Mouse (Mus musculus) MEL (cell line): ENCODE measurements around the gene Slc29a2. TPM values are rescaled to one million over a fixed set of nuclear protein-coding genes. Genes with fewer than 3 reads are reported as not detected.

Experiments used
- DNase-seq: peaks from one replicate; pipeline ENCODE4 v3.0.0; 2011; ENCODE audit warnings: low read depth, low spot score
- H3K27ac ChIP-seq: 2 replicates; pipeline ENCODE4 v1.5.1; 2012; ENCODE audit warnings: low read depth, mild to moderate bottlenecking, control low read depth, low read length, moderate library complexity; ENCODE audit not compliant: control insufficient read depth
- H3K27me3 ChIP-seq, 2 experiments: fragments of 150-350 bp in 1 of 2; sonication (generic) in 1 of 2; 2 replicates each; pipeline ENCODE4 v1.6.1; 2012; ENCODE audit warnings: low read length in 2 of 2, mild to moderate bottlenecking in 2 of 2, improper control_type of control experiment in 1 of 2, moderate library complexity in 1 of 2; ENCODE audit not compliant: insufficient read depth in 2 of 2, control insufficient read depth in 1 of 2
- H3K36me3 ChIP-seq, 2 experiments: 2 replicates each; pipeline ENCODE4 v1.6.1; 2012 to 2014; ENCODE audit warnings: low read length in 2 of 2, improper control_type of control experiment in 1 of 2, inconsistent platforms in 1 of 2, mild to moderate bottlenecking in 1 of 2; ENCODE audit not compliant: insufficient read depth in 2 of 2, control insufficient read depth in 1 of 2
- H3K4me1 ChIP-seq, 2 experiments: fragments of 150-350 bp in 1 of 2; sonication (generic) in 1 of 2; 2 replicates each; pipeline ENCODE4 v1.6.1; 2012; ENCODE audit warnings: low read length in 2 of 2, improper control_type of control experiment in 1 of 2, mild to moderate bottlenecking in 1 of 2; ENCODE audit not compliant: insufficient read depth in 2 of 2, control insufficient read depth in 1 of 2
- H3K4me3 ChIP-seq, 2 experiments: fragments of 150-350 bp in 1 of 2; sonication (generic) in 1 of 2; 2 replicates each; pipeline ENCODE4 v1.5.1; 2012; ENCODE audit warnings: low read depth in 2 of 2, low read length in 2 of 2, mild to moderate bottlenecking in 2 of 2, moderate library complexity in 2 of 2, control low read depth in 1 of 2, improper control_type of control experiment in 1 of 2; ENCODE audit not compliant: control insufficient read depth in 1 of 2, insufficient read depth in 1 of 2
- H3K79me2 ChIP-seq: 2 replicates; pipeline ENCODE4 v1.6.1; 2012; ENCODE audit warnings: mild to moderate bottlenecking, low read length, moderate library complexity; ENCODE audit not compliant: control insufficient read depth, poor library complexity, insufficient read depth
- H3K9ac ChIP-seq: 2 replicates; pipeline ENCODE4 v1.6.1; 2012; ENCODE audit warnings: low read depth, mild to moderate bottlenecking, control low read depth, low read length, moderate library complexity; ENCODE audit not compliant: control insufficient read depth, poor library complexity, severe bottlenecking
- H3K9me3 ChIP-seq: fragments of 150-350 bp; sonication (generic); replicated peaks from 2 replicates; pipeline ENCODE4 v1.6.1; 2012; ENCODE audit warnings: mild to moderate bottlenecking, low read length, improper control_type of control experiment, moderate library complexity; ENCODE audit not compliant: insufficient read depth
- BHLHE40 ChIP-seq: IDR thresholded peaks from 2 replicates; pipeline ENCODE4 v1.6.1; 2012; ENCODE audit warnings: low read depth, mild to moderate bottlenecking, inconsistent platforms, low read length, improper control_type of control experiment, borderline replicate concordance
- CHD1 ChIP-seq: IDR thresholded peaks from 2 replicates; pipeline ENCODE4 v1.6.1; 2012; ENCODE audit warnings: low read depth, mild to moderate bottlenecking, inconsistent platforms, low read length, improper control_type of control experiment
- CHD2 ChIP-seq: IDR thresholded peaks from 2 replicates; pipeline ENCODE4 v1.6.1; 2011; ENCODE audit warnings: low read length, improper control_type of control experiment
- E2F4 ChIP-seq: IDR thresholded peaks from 2 replicates; pipeline ENCODE4 v1.6.1; 2011; ENCODE audit warnings: low read depth, low read length, improper control_type of control experiment, borderline replicate concordance
- ETS1 ChIP-seq: IDR thresholded peaks from 2 replicates; pipeline ENCODE4 v1.6.1; 2012; ENCODE audit warnings: low read depth, mild to moderate bottlenecking, inconsistent platforms, low read length, improper control_type of control experiment, moderate library complexity
- GABPA ChIP-seq: IDR thresholded peaks from 2 replicates; pipeline ENCODE4 v1.6.1; 2012; ENCODE audit warnings: low read depth, mild to moderate bottlenecking, inconsistent platforms, low read length, improper control_type of control experiment, moderate library complexity
- GATA1 ChIP-seq: IDR thresholded peaks from 2 replicates; pipeline ENCODE4 v1.6.1; 2011; ENCODE audit warnings: low read depth, low read length, improper control_type of control experiment
- HCFC1 ChIP-seq: IDR thresholded peaks from 2 replicates; pipeline ENCODE4 v1.6.1; 2012; ENCODE audit warnings: low read depth, mild to moderate bottlenecking, inconsistent platforms, low read length, improper control_type of control experiment, moderate library complexity
- KAT2A ChIP-seq: conservative IDR thresholded peaks from 2 replicates; pipeline ENCODE4 v1.6.1; 2012; ENCODE audit warnings: low read depth, low read length, improper control_type of control experiment, inconsistent platforms
- MAX ChIP-seq: IDR thresholded peaks from 2 replicates; pipeline ENCODE4 v1.6.1; 2011; ENCODE audit warnings: low read length, improper control_type of control experiment
- MAZ ChIP-seq: IDR thresholded peaks from 2 replicates; pipeline ENCODE4 v1.6.1; 2012; ENCODE audit warnings: low read depth, mild to moderate bottlenecking, inconsistent platforms, low read length, improper control_type of control experiment
- MEF2A ChIP-seq: IDR thresholded peaks from 2 replicates; pipeline ENCODE4 v1.6.1; 2014; ENCODE audit warnings: low read depth, mild to moderate bottlenecking, inconsistent platforms, low read length, improper control_type of control experiment; ENCODE audit not compliant: poor library complexity, insufficient replicate concordance, severe bottlenecking; ENCODE audit errors: extremely low read depth
- MXI1 ChIP-seq: IDR thresholded peaks from 2 replicates; pipeline ENCODE4 v1.6.1; 2011; ENCODE audit warnings: mild to moderate bottlenecking, low read depth, low read length, improper control_type of control experiment
- MYB ChIP-seq: IDR thresholded peaks from 2 replicates; pipeline ENCODE4 v1.6.1; 2011; ENCODE audit warnings: mild to moderate bottlenecking, low read depth, low read length, improper control_type of control experiment
- MYC ChIP-seq: IDR thresholded peaks from 2 replicates; pipeline ENCODE4 v1.6.1; 2011; ENCODE audit warnings: low read depth, mild to moderate bottlenecking, low read length, improper control_type of control experiment, moderate library complexity
- NELFE ChIP-seq: IDR thresholded peaks from 2 replicates; pipeline ENCODE4 v1.6.1; 2011; ENCODE audit warnings: low read depth, low read length, improper control_type of control experiment
- NRF1 ChIP-seq: IDR thresholded peaks from 2 replicates; pipeline ENCODE4 v1.6.1; 2014; ENCODE audit warnings: low read depth, mild to moderate bottlenecking, inconsistent platforms, low read length, improper control_type of control experiment, moderate library complexity; ENCODE audit not compliant: poor library complexity, insufficient read depth, severe bottlenecking
- POLR2AphosphoS2 ChIP-seq: IDR thresholded peaks from 2 replicates; pipeline ENCODE4 v1.6.1; 2011; ENCODE audit warnings: low read length, improper control_type of control experiment
- POLR2AphosphoS5 ChIP-seq: IDR thresholded peaks from 2 replicates; pipeline ENCODE4 v1.6.1; 2012; ENCODE audit warnings: low read depth, borderline replicate concordance, mild to moderate bottlenecking, inconsistent platforms, low read length, moderate library complexity, mixed read lengths
- RAD21 ChIP-seq: IDR thresholded peaks from 2 replicates; pipeline ENCODE4 v1.6.1; 2011; ENCODE audit warnings: mild to moderate bottlenecking, low read depth, low read length, improper control_type of control experiment
- RCOR1 ChIP-seq: IDR thresholded peaks from 2 replicates; pipeline ENCODE4 v1.6.1; 2012; ENCODE audit warnings: low read depth, mild to moderate bottlenecking, inconsistent platforms, low read length, improper control_type of control experiment
- SIN3A ChIP-seq: IDR thresholded peaks from 2 replicates; pipeline ENCODE4 v1.6.1; 2012; ENCODE audit warnings: low read length, improper control_type of control experiment, inconsistent platforms
- SMC3 ChIP-seq: IDR thresholded peaks from 2 replicates; pipeline ENCODE4 v1.6.1; 2011; ENCODE audit warnings: low read depth, low read length, improper control_type of control experiment
- TBP ChIP-seq: IDR thresholded peaks from 2 replicates; pipeline ENCODE4 v1.8.0; 2011; ENCODE audit warnings: low read depth, low read length, improper control_type of control experiment
- USF1 ChIP-seq: IDR thresholded peaks from 2 replicates; pipeline ENCODE4 v1.6.1; 2014; ENCODE audit warnings: low read depth, mild to moderate bottlenecking, inconsistent platforms, low read length, improper control_type of control experiment, moderate library complexity
- USF2 ChIP-seq, 2 experiments: IDR thresholded peaks; 2 replicates each; pipeline ENCODE4 v1.6.1; 2011 to 2012; ENCODE audit warnings: improper control_type of control experiment in 2 of 2, low read length in 2 of 2, borderline replicate concordance in 1 of 2, inconsistent platforms in 1 of 2, low read depth in 1 of 2, mild to moderate bottlenecking in 1 of 2; ENCODE audit not compliant: insufficient read depth in 1 of 2
- ZKSCAN1 ChIP-seq: IDR thresholded peaks from 2 replicates; pipeline ENCODE4 v1.6.1; 2012; ENCODE audit warnings: low read depth, mild to moderate bottlenecking, inconsistent platforms, low read length, improper control_type of control experiment, moderate library complexity
- ZMIZ1 ChIP-seq: IDR thresholded peaks from 2 replicates; pipeline ENCODE4 v1.6.1; 2012; ENCODE audit warnings: low read depth, mild to moderate bottlenecking, inconsistent platforms, low read length, improper control_type of control experiment, moderate library complexity
- ZNF384 ChIP-seq: IDR thresholded peaks from 2 replicates; pipeline ENCODE4 v1.6.1; 2012; ENCODE audit warnings: low read depth, mild to moderate bottlenecking, inconsistent platforms, low read length, improper control_type of control experiment
- polyA plus RNA-seq, 2 experiments: library from polyadenylated mRNA; stranded (reverse) in 1 of 2; unstranded in 1 of 2; fragments of >175 nt in 1 of 2; fragments of >200 nt in 1 of 2; gene quantifications; 2 replicates each; pipeline versions ENCODE4 v1.2.1 to v1.2.4; 2012; ENCODE audit warnings: low replicate concordance in 2 of 2, low read depth in 1 of 2; ENCODE audit not compliant: insufficient read length in 2 of 2, insufficient read depth in 1 of 2, missing spikeins in 1 of 2
- total RNA-seq: library from RNA; depleted of rRNA; stranded (reverse); fragments of 300-350 nt; gene quantifications from 2 replicates; pipeline ENCODE4 v1.2.3, GENCODE M21; 2012

Gene Slc29a2
- total and polyA plus RNA-seq, 3 experiments = 3.2 to 10.9 TPM; not detected in 1

- no peak for TF ChIP-seq ZMIZ1
- TF ChIP-seq NRF1 = no peak
- no peak for TF ChIP-seq RCOR1
- TF ChIP-seq RAD21 = peak; percentile 23
- TF ChIP-seq MXI1 = peak; percentile 74
- TF ChIP-seq ETS1 = no peak
- TF ChIP-seq TBP = no peak
- TF ChIP-seq ZKSCAN1 = no peak
- no peak for TF ChIP-seq MAX
- TF ChIP-seq E2F4 = no peak
- no peak for TF ChIP-seq GATA1
- TF ChIP-seq POLR2AphosphoS2 = no peak
- TF ChIP-seq CHD2 = no peak
- no peak for TF ChIP-seq POLR2AphosphoS5
- no peak for TF ChIP-seq GABPA
- TF ChIP-seq USF2 (IDR thresholded peaks at IDR 0.05; ENCODE audit: borderline replicate concordance in 1 of 2, insufficient read depth in 1 of 2, low read depth in 1 of 2, low read length in 2 of 2) = no peak
- TF ChIP-seq ZNF384 = no peak
- TF ChIP-seq USF1 = peak; percentile 30; the same call in 1 of the 2 replicates
- no peak for TF ChIP-seq MAZ
These were observed 6.9 kb upstream of the Slc29a2 start (continued) for GRCm38 (mm10) chr19:5016782-5017181.

GRCm38 (mm10) chr19:5017611-5018010 is 6.0 kb upstream of the Slc29a2 start:
- no peak overlapping the region for H3K27ac ChIP-seq
- TF ChIP-seq KAT2A (no peak), HCFC1 (no peak), USF1 (no peak), MYC (no peak), POLR2AphosphoS5 (no peak), E2F4 (no peak), ZNF384 (no peak), CHD2 (no peak), MEF2A (no peak), MXI1 (no peak), MYB (no peak), CHD1 (no peak), BHLHE40 (no peak), ETS1 (no peak), GATA1 (no peak), SMC3 (no peak), SIN3A (no peak), NELFE (no peak), POLR2AphosphoS2 (no peak), NRF1 (no peak)
- H3K36me3 ChIP-seq = peaks cover 0 to 3% of the 10 kb centered on the region in 2 experiments; a peak in 1 of 4 replicates
- H3K9ac ChIP-seq = no peak overlapping the region
- no peak for DNase-seq
- no peaks in the 10 kb centered on the region for H3K27me3 ChIP-seq
- H3K9me3 ChIP-seq = no peaks in the 10 kb centered on the region
- peaks cover 0 to 8% of the 10 kb centered on the region in 2 experiments; a peak in 2 of 4 replicates for H3K4me1 ChIP-seq
- H3K4me3 ChIP-seq = no peak overlapping the region
- no peaks in the 10 kb centered on the region for H3K79me2 ChIP-seq
